Mouse (Mus musculus) neural tube, embryonic 14.5 days (tissue): ENCODE data around the gene Aldh16a1. TPM values are rescaled to one million over a fixed set of nuclear protein-coding genes. Genes with fewer than 3 reads are reported as not detected.
A peak's percentile ranks its signal among the peaks of the same experiment; 100 is the strongest.

ENCODE experiments used
- microRNA counts: library from miRNA; unstranded; fragments of <30 nt; microRNA quantifications from one replicate; lab custom pipeline; 2016
- microRNA-seq: library from miRNA; unstranded; fragments of <30 nt; microRNA quantifications from one replicate; pipeline ENCODE4, GENCODE M21; 2016
- polyA plus RNA-seq: library from polyadenylated mRNA; unstranded; fragments of >200 nt; fragmentation: Nextera tagmentation; extraction: Ambion mirVana; gene quantifications from 2 replicates; pipeline ENCODE4 v1.2.1, GENCODE M21; 2014

The Aldh16a1 gene
- polyA plus RNA-seq, 1 experiment from 2014 or later = 16.9 TPM

MicroRNAs encoded within 50 kb of the gene (microRNA counts, 519-probe panel; counts per million panel counts)
- microRNA mmu-miR-150 (lab: Ali Mortazavi, UCI) = 3,981 counts per million, percentile 42 among the panel's probes with 10 or more counts

Small RNAs within 50 kb of the gene (microRNA-seq; reads per million reads assigned to microRNA genes)
- gene Mir150 (68.6 reads per million, percentile 40 among the genes with 10 or more reads in this experiment), gene Mir5121 (10.5 reads per million, percentile 18 among the genes with 10 or more reads in this experiment), gene Mir7055 (not detected)

Other genes with a start within 250 kb of the Aldh16a1 start
- gene Ap2a1, start 225.1 kb downstream of the Aldh16a1 start, polyA plus RNA-seq = 120 and 128 TPM in 2 replicates
- 0.11 and 0.19 TPM in 2 replicates for gene Tsks, start 211.4 kb downstream of the Aldh16a1 start, polyA plus RNA-seq
- 54.3 and 60.3 TPM in 2 replicates for gene Cpt1c, start 179.7 kb downstream of the Aldh16a1 start, polyA plus RNA-seq
- gene Prmt1, start 168.0 kb downstream of the Aldh16a1 start, polyA plus RNA-seq = 189 and 206 TPM in 2 replicates
- gene Irf3, start 156.9 kb downstream of the Aldh16a1 start, polyA plus RNA-seq = 53.8 and 60.2 TPM in 2 replicates
- gene Bcl2l12, start 155.9 kb downstream of the Aldh16a1 start, polyA plus RNA-seq = 6.4 and 9.5 TPM in 2 replicates
- 61.6 and 68.6 TPM in 2 replicates for gene Scaf1, start 138.2 kb downstream of the Aldh16a1 start, polyA plus RNA-seq
- 9.0 and 13.7 TPM in 2 replicates for gene Rras, start 136.6 kb downstream of the Aldh16a1 start, polyA plus RNA-seq
- 17.3 and 17.9 TPM in 2 replicates for gene Prr12, start 101.7 kb downstream of the Aldh16a1 start, polyA plus RNA-seq
- gene Nosip, start 92.2 kb downstream of the Aldh16a1 start, polyA plus RNA-seq = 65.4 and 67.3 TPM in 2 replicates
- gene Prrg2, start 91.9 kb downstream of the Aldh16a1 start, polyA plus RNA-seq = 12.7 and 12.8 TPM in 2 replicates
- 23.7 and 118 TPM in 2 replicates for gene Rcn3, start 62.4 kb downstream of the Aldh16a1 start, polyA plus RNA-seq
- 7.0 and 36.4 TPM in 2 replicates for gene Fcgrt, start 50.7 kb downstream of the Aldh16a1 start, polyA plus RNA-seq
- gene Rps11, start 30.1 kb downstream of the Aldh16a1 start, polyA plus RNA-seq = 781 and 868 TPM in 2 replicates
- 668 and 729 TPM in 2 replicates for gene Rpl13a, start 25.8 kb downstream of the Aldh16a1 start, polyA plus RNA-seq
- 0.33 TPM in 1 of 2 replicates, not detected in the other for gene Gm45713, start 18.4 kb downstream of the Aldh16a1 start, polyA plus RNA-seq
- 1.3 and 1.6 TPM in 2 replicates for gene Flt3l, start 18.2 kb downstream of the Aldh16a1 start, polyA plus RNA-seq
- 90.4 and 91.2 TPM in 2 replicates for gene Pih1d1, start 281 bp downstream of the Aldh16a1 start, polyA plus RNA-seq
- 0.71 TPM in 1 of 2 replicates, not detected in the other for gene Slc17a7, start 9.4 kb upstream of the Aldh16a1 start, polyA plus RNA-seq
- gene Gfy, start 25.0 kb upstream of the Aldh16a1 start, polyA plus RNA-seq = not detected in 2 replicates
- not detected in 2 replicates for gene Pth2, start 26.4 kb upstream of the Aldh16a1 start, polyA plus RNA-seq
- gene Ccdc155, start 50.3 kb upstream of the Aldh16a1 start, polyA plus RNA-seq = 0.15 and 0.50 TPM in 2 replicates
- 11.8 and 12.9 TPM in 2 replicates for gene Dkkl1, start 57.6 kb upstream of the Aldh16a1 start, polyA plus RNA-seq
- gene Tead2, start 61.2 kb upstream of the Aldh16a1 start, polyA plus RNA-seq = 24.5 and 39.9 TPM in 2 replicates
- 1.0 and 1.6 TPM in 2 replicates for gene Cd37, start 84.5 kb upstream of the Aldh16a1 start, polyA plus RNA-seq
- 0.75 and 0.99 TPM in 2 replicates for gene Slc6a16, start 86.5 kb upstream of the Aldh16a1 start, polyA plus RNA-seq
- gene Slc6a21, start 122.9 kb upstream of the Aldh16a1 start, polyA plus RNA-seq = not detected in 2 replicates
- gene Trpm4, start 179.2 kb upstream of the Aldh16a1 start, polyA plus RNA-seq = 9.1 and 10.9 TPM in 2 replicates
- gene Hrc, start 180.7 kb upstream of the Aldh16a1 start, polyA plus RNA-seq = 0.13 and 0.52 TPM in 2 replicates
- 28.4 and 30.4 TPM in 2 replicates for gene Ppfia3, start 212.4 kb upstream of the Aldh16a1 start, polyA plus RNA-seq
- gene Lin7b, start 216.0 kb upstream of the Aldh16a1 start, polyA plus RNA-seq = 24.9 and 49.4 TPM in 2 replicates
- gene Snrnp70, start 241.2 kb upstream of the Aldh16a1 start, polyA plus RNA-seq = 76.1 and 93.7 TPM in 2 replicates